Mouse (Mus musculus) B cell, adult 2 months (primary cell): ENCODE data around the gene Pcbd1.
A peak's percentile ranks its signal among the peaks of the same experiment; 100 is the strongest.

Experiments used
- DNase-seq, 2 experiments: peaks; one replicate each; pipeline ENCODE4 v3.0.0; 2022

Pcbd1 gene

DNA sequence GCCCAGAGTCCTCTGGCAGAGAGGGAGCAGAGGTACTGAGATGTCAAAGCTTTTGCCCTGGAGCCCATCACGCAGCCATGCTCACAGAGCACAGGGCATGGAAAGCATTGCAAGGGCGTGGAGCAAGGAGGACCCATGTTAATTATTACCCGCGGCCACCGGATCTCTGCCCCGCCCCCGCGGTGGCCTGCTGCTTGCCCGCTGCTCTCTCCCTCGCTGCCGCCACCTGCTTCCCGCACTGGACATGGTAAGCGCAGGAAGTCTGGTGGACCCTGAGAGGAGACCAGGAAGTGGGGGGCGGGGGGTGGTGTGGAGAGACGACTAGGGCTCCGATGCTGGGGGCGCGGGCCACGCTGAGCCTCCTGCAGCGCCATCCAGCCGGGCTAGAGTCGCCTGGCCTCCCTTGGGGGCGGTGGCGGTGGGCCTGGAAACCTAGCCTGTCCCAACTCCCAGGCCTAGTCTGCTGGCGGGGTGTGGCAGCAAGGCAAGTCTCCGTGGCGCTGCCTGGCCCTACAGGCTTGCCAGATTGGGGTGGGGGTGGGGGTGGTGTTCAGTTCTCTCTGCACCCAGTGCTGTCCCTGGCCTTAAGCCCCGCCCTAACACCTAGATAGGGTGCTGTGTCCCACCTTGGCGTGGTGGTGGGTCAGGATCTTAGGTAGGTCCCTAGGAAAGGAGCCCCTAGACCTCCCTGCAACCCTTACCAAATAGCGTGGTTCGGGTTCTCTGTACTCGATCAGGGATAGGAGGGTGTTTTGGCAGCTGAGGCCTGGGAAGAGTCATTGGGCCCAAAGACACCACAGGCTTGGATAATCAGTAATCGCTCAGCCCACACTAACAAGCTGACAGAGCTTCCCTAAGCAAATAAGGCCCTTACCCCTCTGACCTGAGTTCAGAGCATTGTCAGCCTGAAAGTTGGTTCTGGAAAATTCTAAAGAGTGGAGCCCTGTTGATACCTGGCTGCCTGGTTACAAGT lies at the start of gene Pcbd1:
Gene Pcbd1 (plus strand): TSS at position 162 of the 973 bp plus-strand sequence.
- DNase-seq: no peak

DNA sequence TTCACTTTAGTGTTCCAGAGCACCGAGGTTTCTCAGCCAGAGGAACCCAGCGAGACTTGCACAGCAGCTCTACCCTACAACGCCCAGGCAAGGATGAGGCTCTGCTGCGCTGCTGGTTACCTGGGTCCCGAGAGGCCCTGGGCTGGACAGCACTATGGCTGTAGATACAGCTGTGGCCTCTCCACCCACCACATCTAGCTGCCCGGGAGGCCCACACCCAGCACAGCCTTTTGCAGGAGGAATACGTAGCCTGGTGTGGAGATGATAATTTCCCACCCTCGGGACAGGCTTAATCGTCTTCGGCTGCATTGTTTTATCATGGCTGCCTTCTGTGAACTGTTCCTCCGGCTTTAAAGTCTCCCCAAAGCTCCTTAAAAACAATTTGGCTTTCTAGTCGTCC lies 49.5 kb upstream of the Pcbd1 start:
- no peak for DNase-seq

DNA sequence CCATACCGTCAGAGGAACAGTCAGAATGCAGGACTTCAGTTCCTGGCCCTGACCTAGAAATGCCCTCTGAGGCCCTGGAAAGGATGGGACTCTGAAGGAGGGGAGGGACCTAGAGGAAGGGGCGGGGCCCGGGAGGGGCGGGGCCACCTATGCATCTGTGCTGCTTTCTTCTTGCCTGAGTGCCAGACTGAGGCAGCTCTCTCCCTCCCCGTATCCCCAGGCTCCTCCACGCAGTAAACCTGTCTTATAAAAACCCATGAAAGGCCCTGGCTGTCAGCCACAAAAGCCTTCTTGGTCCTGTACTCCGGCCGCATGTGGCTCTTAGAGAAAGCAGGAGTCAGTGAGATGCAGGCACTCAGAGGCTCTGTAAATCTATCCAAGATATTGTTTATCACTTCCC lies 44.0 kb upstream of the Pcbd1 start:
- no peak for DNase-seq

DNA sequence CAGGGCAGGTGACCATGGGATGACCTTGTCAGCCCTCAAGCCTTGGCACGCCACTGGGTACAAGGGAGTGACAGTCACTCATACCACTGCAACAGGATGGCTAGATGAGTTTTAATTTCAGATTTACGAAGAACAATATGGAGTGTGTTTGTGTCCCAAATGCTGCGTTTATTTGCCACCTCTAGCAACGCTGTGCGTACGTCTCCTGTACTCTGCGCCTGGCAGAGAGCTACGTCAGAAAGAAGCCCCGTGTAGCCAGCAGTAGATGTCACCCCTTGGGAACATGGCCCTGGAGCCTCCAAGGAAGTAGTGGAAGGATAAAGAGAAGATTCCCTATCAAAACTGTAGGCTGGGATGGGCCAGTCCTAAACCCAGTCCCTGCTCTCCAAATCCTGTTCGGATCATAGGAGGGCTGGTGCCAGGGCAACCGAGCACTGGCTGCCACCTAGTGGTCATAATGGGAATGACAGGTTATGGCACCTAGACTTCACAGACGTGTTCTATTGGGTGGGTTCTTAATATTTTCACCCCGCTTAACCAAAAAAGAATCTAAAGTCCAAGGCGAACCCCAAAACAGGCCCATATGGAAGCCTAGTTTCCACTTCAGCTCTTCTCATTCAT lies 37.0 kb upstream of the Pcbd1 start:
- DNase-seq: peak; percentile 66 to 67

DNA sequence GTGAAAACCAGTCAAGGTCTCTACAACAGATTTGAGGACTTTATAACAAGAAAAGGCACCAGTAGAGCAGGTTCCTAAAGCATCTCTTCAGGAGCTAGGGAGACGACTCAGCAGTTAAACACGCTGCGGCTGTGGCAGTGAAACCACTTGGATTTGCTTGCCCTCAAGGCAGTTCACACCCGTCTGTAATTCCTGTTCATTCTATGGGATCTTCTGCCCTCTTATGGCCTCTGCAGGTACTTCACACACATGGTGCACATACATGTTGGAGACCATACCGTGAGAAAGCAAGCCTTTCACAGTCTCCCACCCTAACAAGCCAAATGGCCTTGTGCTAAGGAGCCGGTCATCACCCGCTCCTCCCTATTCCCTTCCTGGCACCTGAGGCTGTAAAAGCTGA lies 32.5 kb upstream of the Pcbd1 start:
- DNase-seq: no peak

DNA sequence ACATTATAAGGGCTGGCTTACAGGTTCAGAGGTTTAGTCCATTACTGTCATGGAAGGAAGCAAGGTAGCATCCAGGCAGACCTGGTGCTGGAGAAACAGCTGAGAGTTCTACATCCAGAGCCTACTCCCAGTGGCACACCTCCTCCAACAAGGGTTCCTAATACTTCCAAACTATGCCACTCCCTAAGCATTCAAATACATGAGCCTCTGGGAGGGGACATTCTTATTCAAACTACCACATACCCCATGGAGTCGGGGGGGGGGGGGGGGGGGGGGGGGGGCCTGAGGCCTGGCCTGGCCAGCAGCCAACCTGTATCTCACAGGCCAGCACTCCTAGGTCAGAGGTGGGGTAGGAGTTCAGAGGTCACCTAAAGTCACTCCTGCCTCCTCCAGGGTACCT lies 30.0 kb upstream of the Pcbd1 start:
- no peak for DNase-seq

DNA sequence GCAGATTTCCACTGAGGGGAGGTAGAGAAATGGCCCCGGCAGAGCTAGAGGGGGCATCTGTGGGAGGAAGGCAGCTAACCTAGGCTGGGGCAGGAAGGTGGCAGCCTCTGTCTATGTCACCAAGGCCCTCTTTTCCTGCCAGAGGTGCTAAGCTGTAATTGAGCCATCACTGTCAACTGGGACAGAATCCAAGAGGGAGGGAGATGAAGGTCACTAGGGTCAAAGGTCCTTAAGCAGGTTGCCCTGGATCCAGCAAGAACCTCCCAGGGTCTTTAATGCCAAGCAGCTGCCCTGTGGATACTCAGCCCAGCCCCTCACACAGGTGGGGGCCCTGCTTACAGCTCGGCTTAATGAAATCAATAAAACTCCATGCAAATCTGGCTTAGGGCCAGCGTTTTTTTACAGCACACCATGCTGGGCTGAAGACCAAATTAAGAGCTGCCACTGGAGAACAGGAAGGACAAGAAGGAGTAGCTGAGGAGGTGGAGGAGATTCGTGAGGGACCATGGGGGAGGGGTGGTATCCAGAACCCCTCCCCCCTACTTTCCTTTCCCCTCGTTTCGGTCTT lies 29.5 kb upstream of the Pcbd1 start:
- DNase-seq: no peak

DNA sequence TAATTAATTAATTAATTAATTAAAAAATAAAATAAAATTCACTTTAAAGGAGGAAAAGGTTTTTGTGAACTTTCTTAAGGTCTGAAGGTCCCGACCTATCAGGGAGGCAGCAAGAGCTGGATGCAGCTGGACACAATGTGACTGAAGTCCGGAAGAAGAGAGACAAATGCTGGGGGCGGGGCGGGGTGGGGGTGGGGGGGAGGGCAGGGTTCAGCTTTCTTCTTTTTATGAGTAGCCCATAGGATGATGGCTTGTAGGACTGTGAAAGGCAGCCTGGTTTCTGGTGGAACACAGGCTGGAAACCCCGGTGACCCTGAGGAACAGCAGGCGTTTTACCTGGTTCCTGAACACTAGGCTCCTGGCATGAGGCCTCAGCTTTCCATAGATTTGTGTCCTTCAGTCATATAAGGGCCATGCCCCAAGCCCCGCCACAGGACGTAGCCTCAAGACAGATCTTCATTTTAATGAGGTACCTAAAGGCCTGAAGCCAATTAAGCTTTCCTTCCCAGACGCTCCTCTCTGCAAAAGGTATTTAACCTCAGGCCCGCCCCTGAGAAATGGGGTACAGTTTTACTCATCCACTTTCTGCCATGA lies 25.8 kb upstream of the Pcbd1 start:
- no peak for DNase-seq

DNA sequence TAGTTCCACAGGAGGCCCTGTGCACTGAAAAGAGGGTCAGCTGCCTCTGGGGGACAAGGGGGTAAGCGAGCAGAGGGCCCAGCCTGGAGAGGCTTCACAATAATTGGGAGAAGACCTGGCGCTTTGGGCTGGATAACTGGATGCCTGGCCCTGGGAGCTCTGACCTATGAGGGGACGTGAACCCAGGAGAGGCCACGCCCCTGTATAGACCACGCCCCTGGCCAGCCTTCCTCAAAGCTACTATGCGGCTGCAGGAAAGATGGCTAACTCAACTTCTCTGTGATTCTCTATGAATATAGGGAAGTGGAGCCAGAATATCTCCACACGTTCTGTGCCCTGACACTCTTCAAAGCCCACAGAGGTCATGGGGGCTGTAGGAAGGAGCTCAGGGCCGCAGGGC lies 24.5 kb upstream of the Pcbd1 start:
- peak in 1 of 2 experiments; percentile 14 for DNase-seq

DNA sequence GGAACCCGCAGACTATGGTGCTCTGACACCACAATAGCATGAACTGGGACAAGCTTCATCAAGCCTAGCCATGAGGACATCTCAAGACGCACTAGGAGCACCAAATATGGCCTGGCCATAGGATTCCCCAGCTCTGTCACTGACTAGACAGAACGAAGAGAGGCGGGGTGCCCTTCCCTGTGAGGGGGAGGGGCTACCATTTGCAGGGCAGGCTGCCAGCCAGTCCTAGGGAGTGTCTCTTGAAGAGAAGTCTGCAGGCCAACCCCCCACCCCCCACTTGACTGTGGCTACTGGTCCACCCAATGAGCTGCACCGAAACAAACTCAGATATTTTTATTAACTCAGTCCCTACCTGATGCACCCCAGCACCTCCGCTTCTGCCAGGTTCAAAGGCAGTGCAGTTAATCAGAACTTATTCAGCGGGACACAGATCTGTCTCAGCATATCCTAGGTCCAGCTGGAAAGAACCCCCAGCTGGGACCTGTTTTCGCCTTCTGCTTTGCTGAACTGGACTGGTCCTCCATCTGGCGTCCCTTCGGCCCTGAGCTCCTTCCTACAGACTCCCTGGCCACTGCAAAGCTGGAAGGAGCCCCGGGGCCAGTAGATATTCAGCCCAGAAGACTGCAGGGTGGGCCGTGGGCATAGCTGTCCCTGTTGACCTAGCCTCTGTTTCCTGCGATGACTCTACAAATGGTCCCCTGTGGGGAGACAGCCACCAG lies 23.7 kb upstream of the Pcbd1 start:
- DNase-seq: no peak

DNA sequence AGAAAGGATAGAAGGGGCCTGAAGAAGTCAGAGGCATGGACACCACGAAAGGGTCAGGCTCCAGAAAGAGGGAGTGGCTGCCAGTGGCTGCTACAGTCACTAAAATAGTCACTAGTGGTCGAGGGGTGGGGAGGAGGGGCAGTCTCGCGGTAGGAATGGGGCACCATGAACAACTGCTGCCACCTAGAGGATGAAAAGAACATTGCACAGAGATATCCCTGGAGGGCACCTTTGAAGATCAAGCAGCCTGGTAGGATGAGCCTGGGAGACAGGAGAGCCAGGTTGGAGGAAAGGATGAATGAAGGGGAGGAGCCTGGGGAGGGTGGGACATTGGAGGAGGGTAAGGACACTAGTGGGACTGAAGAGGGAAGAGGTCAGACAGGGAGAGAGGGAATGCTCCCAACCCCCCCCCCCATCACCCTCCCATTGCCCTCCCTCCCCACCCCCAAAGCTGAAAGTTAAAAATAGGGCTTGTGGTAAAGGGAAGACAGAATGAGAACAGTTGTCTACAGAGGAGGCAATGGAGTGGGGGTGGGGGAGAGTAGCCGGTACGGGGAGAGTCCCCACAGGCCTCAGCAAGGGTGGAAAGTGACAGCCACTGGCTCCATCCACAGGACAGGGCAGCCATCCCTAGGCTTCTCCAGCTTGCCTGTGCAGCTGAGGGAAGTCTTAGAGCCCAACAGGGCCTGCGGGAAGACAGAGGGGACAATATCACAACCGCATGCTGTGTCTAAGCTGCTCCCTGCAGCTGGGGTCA lies 20.5 kb upstream of the Pcbd1 start:
- DNase-seq: peak; percentile 61 to 64

DNA sequence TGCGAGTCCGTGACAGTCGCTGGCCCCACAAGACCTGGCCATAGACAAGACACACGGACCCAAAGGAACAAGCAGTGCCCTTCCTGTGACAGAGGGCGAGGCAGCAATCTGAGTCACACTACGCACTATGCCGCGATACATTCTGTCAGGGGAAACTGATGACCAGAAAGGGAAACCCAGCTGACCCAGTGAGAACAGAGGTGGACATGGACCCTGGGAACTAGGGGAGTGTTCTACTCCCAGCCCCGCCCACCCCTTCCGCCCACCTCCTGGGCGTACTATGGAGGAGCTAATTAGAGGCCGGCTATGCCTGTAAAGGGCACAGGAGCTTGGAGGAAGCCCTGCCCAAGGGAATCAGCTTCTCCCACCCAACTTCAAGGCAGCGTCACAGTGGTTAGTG lies 19.9 kb upstream of the Pcbd1 start:
- no peak for DNase-seq

DNA sequence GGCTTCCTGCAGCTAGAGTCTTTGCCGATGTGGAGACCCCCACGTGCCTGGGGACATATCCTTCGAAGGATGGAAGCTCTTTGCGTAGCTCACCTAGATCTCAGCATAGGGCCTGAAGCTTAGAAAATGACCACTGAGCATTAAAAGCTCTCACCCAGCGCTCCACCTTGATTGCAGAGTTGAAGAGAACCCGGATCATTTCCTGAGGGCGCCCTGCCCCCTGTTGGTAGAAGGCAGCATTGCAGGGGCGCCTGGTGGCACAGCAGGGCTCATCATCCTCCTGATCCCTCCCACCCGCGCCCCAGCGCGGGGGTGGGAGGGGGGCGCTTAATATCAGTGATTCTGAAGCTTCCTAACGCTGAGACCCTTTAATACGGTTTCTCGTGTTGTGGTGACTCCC lies 16.8 kb upstream of the Pcbd1 start:
- peak; percentile 73 to 74 for DNase-seq

DNA sequence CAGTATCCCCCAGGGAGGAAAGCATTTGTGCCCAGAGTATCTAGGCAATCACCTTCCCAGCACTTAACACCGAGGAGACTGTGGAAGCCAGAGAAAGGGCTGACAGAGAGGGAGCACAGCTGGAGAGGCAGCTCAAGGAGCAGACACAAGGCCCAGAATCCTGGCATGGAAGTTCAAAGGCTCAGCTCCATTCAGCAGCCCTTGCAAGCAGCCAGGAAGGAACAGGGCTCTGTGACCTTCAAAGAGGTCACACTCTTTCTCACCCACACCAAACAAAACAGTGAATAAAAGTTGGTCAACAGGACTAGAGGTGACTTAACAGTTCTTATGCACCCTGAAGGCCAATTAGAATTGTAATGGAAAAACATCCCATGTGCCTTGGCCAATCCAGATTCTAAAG lies 14.5 kb upstream of the Pcbd1 start:
- DNase-seq: no peak

DNA sequence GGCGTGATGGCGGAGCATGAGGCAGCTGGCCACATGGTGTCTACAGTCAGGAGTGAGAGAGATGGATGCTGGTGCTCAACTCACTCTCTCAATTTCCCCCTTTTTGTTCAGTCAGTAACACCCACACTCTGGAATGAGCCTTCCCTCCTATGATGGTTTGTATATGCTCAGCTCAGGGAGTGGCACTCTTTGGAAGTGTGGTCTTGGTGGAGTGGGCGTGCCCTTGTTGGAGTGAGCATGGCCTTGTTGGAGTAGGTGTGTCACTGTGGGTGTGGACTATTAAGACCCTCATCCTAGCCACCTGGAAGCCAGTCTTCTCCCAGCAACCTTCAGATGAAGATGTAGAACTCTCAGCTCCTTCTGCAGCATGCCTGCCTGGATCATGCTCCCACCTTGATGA lies 13.5 kb upstream of the Pcbd1 start:
- no peak for DNase-seq

DNA sequence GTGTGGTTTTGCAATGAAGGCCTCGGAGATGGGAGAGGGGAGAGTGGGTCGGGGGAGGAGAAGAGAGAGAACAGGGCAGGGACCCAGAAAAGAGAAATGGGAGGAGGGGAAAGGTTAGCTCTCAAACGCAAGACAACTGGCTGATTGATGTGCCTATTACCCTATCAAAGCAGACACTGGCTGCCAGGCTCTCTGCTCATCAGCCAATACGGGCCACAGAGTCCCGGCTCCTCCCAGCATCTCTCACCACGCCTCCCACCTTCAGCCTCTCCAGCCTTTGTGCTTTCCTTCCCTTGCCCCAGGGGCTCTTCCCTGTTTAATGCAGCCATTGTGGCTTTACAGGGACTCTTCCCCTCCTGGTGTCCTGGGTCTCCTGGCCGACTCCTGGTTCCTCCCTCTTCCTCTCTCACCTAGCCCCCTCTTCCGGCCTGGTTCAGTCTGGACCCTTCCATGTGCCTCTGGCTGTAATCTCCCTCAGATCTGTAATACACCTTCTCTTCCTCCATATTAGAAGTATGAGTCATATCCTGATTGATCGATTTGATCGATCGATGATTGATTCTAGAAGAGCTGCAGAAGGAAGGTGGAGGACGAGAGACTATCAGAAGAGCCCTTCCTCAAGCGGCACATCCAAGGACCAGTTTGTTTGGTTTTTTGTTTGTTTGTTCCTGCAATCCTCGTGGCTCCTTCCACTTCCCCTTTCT lies 8.8 kb upstream of the Pcbd1 start:
- peak; percentile 44 to 49 for DNase-seq

DNA sequence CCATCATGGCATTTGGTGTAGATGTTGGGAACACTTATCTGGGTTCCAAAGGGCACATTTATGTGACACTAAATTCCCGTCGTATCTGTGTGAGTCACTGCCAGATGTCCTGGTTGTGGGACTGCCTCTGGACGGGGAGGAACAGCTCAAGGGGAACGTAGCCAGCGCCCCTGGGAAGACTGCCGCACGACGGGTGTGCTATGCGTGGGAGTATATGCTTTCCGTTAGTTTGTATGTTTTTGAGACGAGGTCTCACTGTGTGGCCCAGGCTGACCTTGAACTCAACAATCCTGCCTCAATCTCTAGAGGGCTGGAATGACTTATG lies 8.2 kb upstream of the Pcbd1 start:
- no peak for DNase-seq

DNA sequence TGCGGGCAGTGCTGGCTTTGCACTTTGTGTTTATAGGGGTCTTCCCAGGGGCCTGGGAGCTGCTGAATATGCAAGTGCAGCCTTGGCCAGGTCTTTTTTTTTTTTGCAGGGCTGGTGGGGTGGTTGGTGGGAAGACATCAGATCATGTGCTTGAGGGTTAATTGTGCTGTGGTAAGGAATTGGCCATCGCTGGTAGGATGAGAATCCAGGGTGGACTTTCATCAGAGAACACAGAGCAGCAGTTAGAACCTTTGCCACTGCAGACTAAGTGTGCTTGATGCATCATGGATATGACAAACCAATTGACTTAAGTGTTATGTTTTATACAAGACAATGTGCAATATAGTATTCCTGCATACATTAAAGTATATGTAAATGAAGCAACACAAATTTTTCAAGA lies 3.8 kb upstream of the Pcbd1 start:
- DNase-seq: no peak

DNA sequence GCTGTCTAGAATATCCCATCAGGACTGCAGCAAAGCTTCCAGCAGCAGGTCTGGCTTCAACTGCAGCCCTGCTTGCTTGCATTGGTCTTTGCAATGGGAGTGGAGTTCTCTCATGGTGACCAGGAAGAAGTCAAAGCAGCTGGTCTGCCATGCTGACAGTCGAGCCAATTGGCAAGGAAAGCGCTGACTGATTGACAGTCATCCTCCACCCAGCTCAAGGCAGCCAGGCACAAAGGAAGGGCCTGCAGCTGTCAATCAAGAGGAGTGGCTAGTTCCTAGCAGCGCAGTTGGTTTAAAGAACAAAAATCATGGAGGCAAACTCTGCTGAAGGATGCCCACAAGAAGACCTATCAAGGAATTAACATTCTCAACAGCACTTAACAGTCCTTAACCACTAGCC lies 2.6 kb upstream of the Pcbd1 start:
- no peak for DNase-seq

DNA sequence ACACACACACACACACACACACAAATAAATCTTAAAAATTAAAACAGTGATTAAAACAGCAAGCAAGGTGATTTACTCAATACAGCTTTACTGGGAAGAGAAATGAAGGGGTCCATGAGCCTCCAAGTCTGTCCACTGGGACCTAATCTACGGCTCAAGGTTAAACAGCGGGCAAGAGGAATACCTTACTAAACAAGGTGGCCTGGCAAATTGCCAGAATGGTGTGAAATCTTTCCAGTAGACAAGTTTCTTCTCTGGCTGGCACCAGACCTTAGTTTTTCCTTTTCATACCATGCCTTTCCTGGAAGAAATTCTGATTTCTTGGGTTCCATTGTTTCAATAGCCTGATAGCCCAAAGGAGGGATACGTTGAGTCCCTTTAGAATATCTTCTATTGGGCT lies 663 bp upstream of the Pcbd1 start:
- no peak for DNase-seq

DNA sequence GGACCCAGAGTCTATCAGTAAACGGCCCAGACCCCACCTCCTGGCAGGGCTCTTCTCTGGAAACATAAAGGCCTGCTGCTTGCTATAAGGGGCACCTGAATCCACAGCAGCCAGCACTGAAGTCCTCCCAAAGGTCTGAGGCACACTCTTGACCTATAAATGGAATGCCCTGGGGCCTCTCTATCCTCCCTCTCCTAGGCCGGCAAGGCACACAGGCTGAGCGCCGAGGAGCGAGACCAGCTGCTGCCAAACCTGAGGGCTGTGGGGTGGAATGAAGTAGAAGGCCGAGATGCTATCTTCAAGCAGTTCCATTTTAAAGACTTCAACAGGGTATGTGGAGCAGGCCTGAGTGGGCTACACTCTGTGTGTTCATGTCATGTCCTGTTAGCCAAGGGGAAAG lies 2.7 kb downstream of the Pcbd1 start:
- no peak for DNase-seq
